Mouse (Mus musculus): Measurements from ENCODE around the gene Lrrc29. TPM values are rescaled to one million over a fixed set of nuclear protein-coding genes. Genes with fewer than 3 reads are reported as not detected.

Gene Lrrc29
- polyA plus RNA-seq, 1 experiment from 2014 or later = 7.5 TPM

DNA sequence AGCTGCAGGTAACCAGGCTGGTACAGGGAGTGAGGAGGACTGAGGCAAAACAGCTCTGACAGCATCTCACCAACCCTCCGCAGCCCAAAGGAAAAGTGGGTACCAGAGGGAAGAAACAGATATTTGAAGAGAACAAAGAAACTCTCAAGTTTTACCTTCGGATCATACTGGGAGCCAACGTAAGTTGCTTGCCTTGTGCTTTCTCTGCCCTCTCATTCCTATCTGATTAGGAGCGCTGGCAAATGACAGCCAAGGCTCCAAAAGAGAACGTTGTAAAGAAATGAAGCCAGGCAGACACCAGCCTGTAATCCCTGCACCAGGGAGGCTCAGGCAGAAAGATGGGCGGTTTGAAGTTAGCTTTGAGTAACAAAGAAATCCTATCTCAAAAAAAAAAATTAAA lies 890 bp upstream of the Lrrc29 start:
- TF ChIP-seq CTCF (IDR thresholded peaks at IDR 0.05) (no peak), EP300 (IDR thresholded peaks at IDR 0.05) (no peak)
- peak overlapping the region; percentile 82 for H3K4me3 ChIP-seq (ENCODE audit: low read depth, low read length)
- H3K9me3 ChIP-seq (ENCODE audit: low read length) = no peaks in the 10 kb centered on the region
- H3K4me1 ChIP-seq (ENCODE audit: insufficient read depth, low read depth, low read length) = peaks cover 8% of the 10 kb centered on the region; the same call in 1 of the 2 replicates
- no peak for DNase-seq (ENCODE audit: low spot score)
- peaks cover 35% of the 10 kb centered on the region for H3K36me3 ChIP-seq (ENCODE audit: insufficient read depth, low read length)
- WGBS = 21% methylated on average over 6 of the region's 6 CpGs
- peak overlapping the region; percentile 84 for H3K9ac ChIP-seq (replicated peaks; ENCODE audit: low read depth)
- H3K27ac ChIP-seq (ENCODE audit: low read length) = peak overlapping the region; percentile 80
- peak overlapping the region; percentile 79 for H3K4me2 ChIP-seq (replicated peaks; ENCODE audit: low read depth, low read length)
- no peaks in the 10 kb centered on the region for H3K27me3 ChIP-seq (replicated peaks; ENCODE audit: insufficient read depth, low read length)
- no peak for ATAC-seq

DNA sequence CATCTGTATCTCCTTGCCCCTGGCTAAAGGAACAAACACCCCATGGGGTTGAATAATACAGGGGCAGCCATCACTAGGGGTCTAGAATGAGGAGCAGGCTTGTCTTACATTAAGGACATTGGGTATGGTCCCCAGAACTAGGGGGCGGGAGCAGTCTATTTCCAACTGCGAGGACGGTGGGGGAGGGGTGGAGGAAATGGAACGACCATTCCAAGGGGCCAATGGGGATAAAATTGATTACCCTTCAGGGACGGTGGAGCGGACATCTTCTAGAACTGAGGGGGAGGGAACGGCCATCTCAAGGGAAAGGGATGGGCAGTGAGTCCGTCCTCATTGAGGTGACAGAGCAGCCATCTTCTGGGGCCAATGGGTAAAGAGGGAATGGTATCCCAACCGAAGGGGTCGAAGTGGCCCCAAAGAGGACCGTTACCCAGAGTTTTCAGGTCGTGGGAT lies 411 bp downstream of the Lrrc29 start:
- peak overlapping the region; percentile 80 for H3K27ac ChIP-seq (ENCODE audit: low read length)
- H3K4me3 ChIP-seq (ENCODE audit: low read depth, low read length) = peak overlapping the region; percentile 82
- peaks cover 24% of the 10 kb centered on the region for H3K36me3 ChIP-seq (ENCODE audit: insufficient read depth, low read length)
- ATAC-seq (peak; percentile 19), DNase-seq (ENCODE audit: low spot score) (no peak)
- H3K9ac ChIP-seq (replicated peaks; ENCODE audit: low read depth) = peak overlapping the region; percentile 84
- WGBS = under 1% methylated on average over 12 of the region's 12 CpGs
- no peaks in the 10 kb centered on the region for H3K9me3 ChIP-seq (ENCODE audit: low read length)
- peak overlapping the region; percentile 79 for H3K4me2 ChIP-seq (replicated peaks; ENCODE audit: low read depth, low read length)
- no peak for TF ChIP-seq EP300 (IDR thresholded peaks at IDR 0.05)
- no peak for TF ChIP-seq CTCF (IDR thresholded peaks at IDR 0.05)
- H3K27me3 ChIP-seq (replicated peaks; ENCODE audit: insufficient read depth, low read length) = no peaks in the 10 kb centered on the region
- H3K4me1 ChIP-seq (ENCODE audit: insufficient read depth, low read depth, low read length) = peaks cover 8% of the 10 kb centered on the region; the same call in 1 of the 2 replicates

DNA sequence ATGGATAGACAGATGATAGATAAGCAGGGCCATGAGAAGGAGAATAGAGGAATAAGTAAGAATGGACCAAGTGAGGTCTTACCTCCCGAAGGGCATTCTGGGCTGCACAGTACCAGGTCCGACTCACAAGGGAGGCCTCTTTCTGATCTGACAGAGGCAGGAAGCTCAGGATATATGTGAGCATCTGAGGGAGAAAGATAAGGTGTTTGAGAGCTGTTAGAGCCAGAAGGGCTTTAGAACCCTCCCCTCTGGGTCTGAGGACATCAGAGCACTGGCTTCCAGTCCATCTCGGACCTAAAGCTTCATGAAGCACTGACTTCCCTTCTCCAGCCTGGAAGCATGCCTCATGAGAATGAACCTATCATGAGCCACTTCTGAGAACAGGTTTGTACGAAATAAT lies 2.9 kb downstream of the Lrrc29 start:
- Histone ChIP-seq H3K4me2 (replicated peaks; ENCODE audit: low read depth, low read length) (no peak overlapping the region), H3K9ac (replicated peaks; ENCODE audit: low read depth) (no peak overlapping the region), H3K36me3 (ENCODE audit: insufficient read depth, low read length) (no peaks in the 10 kb centered on the region), H3K27ac (ENCODE audit: low read length) (no peak overlapping the region), H3K9me3 (ENCODE audit: low read length) (no peaks in the 10 kb centered on the region), H3K27me3 (replicated peaks; ENCODE audit: insufficient read depth, low read length) (no peaks in the 10 kb centered on the region), H3K4me1 (ENCODE audit: insufficient read depth, low read depth, low read length) (peaks cover 8% of the 10 kb centered on the region; the same call in 1 of the 2 replicates), H3K4me3 (ENCODE audit: low read depth, low read length) (no peak overlapping the region)
- TF ChIP-seq CTCF (IDR thresholded peaks at IDR 0.05) (no peak), EP300 (IDR thresholded peaks at IDR 0.05) (no peak)
- DNase-seq (ENCODE audit: low spot score) (no peak), ATAC-seq (no peak)
- WGBS = 85% methylated on average over 4 of the region's 4 CpGs

DNA sequence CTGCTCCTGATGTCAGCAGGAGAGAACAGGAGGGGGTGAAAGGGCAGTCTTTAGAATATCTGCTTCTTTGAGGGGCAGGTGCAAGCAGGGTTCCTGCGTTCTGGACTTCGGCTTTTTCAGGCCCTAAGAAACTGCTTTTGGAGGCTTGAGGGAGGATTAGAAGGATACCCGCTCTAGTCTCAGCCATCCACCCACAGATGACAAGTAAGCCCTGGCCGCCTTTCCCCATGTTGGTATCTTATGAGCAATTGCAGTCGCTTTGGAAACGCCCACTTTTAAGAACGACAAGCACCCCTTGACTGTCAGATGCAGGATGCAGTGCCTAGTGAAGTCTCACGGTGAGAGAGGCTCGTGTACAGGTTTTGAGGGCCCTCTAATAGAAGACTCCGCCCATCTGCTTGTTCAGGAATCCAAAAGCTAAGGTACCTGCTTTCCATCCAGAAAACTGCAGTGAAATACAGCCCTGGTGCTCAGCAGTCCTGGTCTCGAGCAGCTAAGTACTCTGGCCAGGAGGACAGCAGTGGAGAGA lies 7.4 kb downstream of the Lrrc29 start:
- H3K36me3 ChIP-seq (ENCODE audit: insufficient read depth, low read length) = no peaks in the 10 kb centered on the region; the same call in 1 of the 2 replicates
- no peaks in the 10 kb centered on the region for H3K9me3 ChIP-seq (ENCODE audit: low read length)
- no peak overlapping the region for H3K4me2 ChIP-seq (replicated peaks; ENCODE audit: low read depth, low read length)
- TF ChIP-seq EP300 (IDR thresholded peaks at IDR 0.05) (no peak), CTCF (IDR thresholded peaks at IDR 0.05) (no peak)
- no peak overlapping the region for H3K4me3 ChIP-seq (ENCODE audit: low read depth, low read length)
- DNase-seq (ENCODE audit: low spot score) = peak; percentile 85
- WGBS = 57% methylated on average over 11 of the region's 11 CpGs
- peak; percentile 77 for ATAC-seq
- H3K27ac ChIP-seq (ENCODE audit: low read length) = peak overlapping the region; percentile 78
- no peaks in the 10 kb centered on the region for H3K27me3 ChIP-seq (replicated peaks; ENCODE audit: insufficient read depth, low read length)
- no peak overlapping the region for H3K9ac ChIP-seq (replicated peaks; ENCODE audit: low read depth)
- no peaks in the 10 kb centered on the region; the same call in 1 of the 2 replicates for H3K4me1 ChIP-seq (ENCODE audit: insufficient read depth, low read depth, low read length)

DNA sequence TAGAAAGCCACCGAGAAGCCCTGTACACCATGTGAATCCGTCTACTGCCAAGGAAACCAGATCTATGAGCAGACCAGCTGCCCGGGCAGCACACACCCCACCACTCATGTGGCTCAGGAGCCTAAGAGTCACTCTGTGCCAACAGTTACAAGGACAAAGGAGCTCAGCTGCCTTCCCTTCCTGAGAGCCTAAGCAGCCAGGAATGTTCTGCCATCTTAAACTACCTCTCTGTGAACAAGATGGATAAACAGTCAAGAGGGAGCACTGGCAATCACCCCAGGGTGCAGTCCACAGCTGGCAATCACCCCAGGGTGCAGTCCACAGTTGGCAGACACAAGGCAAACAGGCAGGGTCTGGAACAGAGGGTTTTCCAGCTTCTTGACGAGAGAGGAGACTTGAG lies 8.1 kb downstream of the Lrrc29 start:
- TF ChIP-seq CTCF (IDR thresholded peaks at IDR 0.05) = no peak
- TF ChIP-seq EP300 (IDR thresholded peaks at IDR 0.05) = peak; percentile 17; the same call in 1 of the 2 replicates
- no peak overlapping the region for H3K9ac ChIP-seq (replicated peaks; ENCODE audit: low read depth)
- no peaks in the 10 kb centered on the region for H3K9me3 ChIP-seq (ENCODE audit: low read length)
- peak; percentile 91 for DNase-seq (ENCODE audit: low spot score)
- H3K4me2 ChIP-seq (replicated peaks; ENCODE audit: low read depth, low read length) = no peak overlapping the region
- no peaks in the 10 kb centered on the region; the same call in 1 of the 2 replicates for H3K4me1 ChIP-seq (ENCODE audit: insufficient read depth, low read depth, low read length)
- ATAC-seq = peak; percentile 89
- WGBS = 47% methylated on average over 4 of the region's 4 CpGs
- H3K27me3 ChIP-seq (replicated peaks; ENCODE audit: insufficient read depth, low read length) = no peaks in the 10 kb centered on the region
- peaks cover 5% of the 10 kb centered on the region; the same call in 1 of the 2 replicates for H3K36me3 ChIP-seq (ENCODE audit: insufficient read depth, low read length)
- no peak overlapping the region for H3K4me3 ChIP-seq (ENCODE audit: low read depth, low read length)
- peak overlapping the region; percentile 78 for H3K27ac ChIP-seq (ENCODE audit: low read length)

DNA sequence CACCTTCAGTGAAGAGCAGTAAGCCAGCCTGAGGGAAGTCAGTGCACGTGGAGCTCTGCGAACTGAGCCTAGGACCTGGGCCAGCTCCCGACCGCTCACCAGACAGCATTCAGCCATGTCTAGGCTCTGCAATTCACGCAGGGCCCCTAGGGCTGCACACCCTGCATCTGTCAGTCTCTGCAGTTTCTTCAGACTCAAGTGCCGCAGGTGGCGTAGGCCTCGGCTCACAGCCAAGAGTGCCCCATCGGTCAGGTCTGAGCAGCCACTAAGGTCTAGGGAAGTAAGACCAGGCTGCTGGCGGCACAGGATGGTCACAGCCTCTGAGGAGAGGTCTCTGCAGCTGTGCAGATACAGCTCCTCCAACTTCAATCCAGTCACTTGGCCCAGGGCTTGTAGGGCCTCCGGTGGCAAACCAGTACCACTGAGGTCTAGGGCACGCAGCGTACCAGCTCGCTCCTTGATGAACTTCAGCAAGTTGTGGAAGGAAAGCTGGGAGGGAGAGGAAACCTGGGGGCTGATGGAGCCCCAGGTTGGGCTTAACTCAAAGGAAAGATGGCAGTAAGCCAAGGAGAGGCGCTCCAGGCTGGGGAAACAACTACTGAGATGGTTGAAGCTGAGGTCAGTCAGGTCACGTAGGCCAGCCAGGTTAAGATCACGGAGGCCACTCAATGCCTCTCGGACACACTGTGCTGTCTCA lies 10.9 kb downstream of the Lrrc29 start:
- TF ChIP-seq EP300 (IDR thresholded peaks at IDR 0.05) = no peak
- no peak for TF ChIP-seq CTCF (IDR thresholded peaks at IDR 0.05)
- H3K27ac ChIP-seq (ENCODE audit: low read length) = no peak overlapping the region
- H3K9ac ChIP-seq (replicated peaks; ENCODE audit: low read depth) = no peak overlapping the region
- no peak overlapping the region for H3K4me3 ChIP-seq (ENCODE audit: low read depth, low read length)
- WGBS = 76% methylated on average over 18 of the region's 18 CpGs
- ATAC-seq (no peak), DNase-seq (ENCODE audit: low spot score) (no peak)
- no peaks in the 10 kb centered on the region for H3K9me3 ChIP-seq (ENCODE audit: low read length)
- H3K36me3 ChIP-seq (ENCODE audit: insufficient read depth, low read length) = peaks cover 11% of the 10 kb centered on the region; the same call in 1 of the 2 replicates
- H3K4me1 ChIP-seq (ENCODE audit: insufficient read depth, low read depth, low read length) = no peaks in the 10 kb centered on the region; the same call in 1 of the 2 replicates
- no peaks in the 10 kb centered on the region for H3K27me3 ChIP-seq (replicated peaks; ENCODE audit: insufficient read depth, low read length)
- H3K4me2 ChIP-seq (replicated peaks; ENCODE audit: low read depth, low read length) = no peak overlapping the region
